Comparison of ENCODE assay signal across 9 mouse cellular contexts in the genomic region with DNA sequence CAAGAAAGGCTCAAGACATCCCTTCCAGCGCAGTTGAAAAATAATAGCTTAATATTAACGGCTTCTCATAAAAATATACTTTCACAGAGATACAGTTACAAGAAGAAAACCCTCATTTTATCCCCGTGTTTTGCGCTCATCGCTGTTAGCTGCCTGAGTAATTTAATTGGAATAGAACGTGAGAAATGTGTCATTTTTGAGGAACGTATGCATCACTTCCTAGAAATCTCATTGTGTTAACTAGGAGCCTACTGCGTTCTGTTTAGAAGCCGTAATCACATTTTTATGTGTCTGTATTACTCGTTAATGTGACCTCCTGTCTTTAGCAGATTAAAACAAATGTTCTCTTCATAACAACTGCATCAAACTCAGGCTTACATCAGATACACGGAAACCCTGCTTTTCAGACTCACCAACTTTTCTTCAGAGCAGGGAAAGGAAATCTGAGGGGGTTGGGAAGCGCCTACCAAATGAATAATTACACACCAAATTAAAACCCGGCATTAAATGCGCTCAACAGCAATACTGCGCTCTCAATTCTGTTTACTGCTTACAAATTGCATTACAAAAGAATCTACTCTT. TPM values are rescaled to one million over a fixed set of nuclear protein-coding genes. Genes with fewer than 3 reads are reported as not detected.
DNase-seq lines count a peak whose midpoint lies in the region; ATAC-seq and TF ChIP-seq lines count a peak whose summit lies in the region.
"Had no signal": no experiment of that assay in that cellular context is flagged by ENCODE, and none has a peak within 500 bp of the region (broad histone marks: within the 10 kb centered on the region; RNA-seq: fewer than 3 reads in every experiment).

No protein-coding gene starts in this region.

- no peaks in the 10 kb centered on the region for H3K36me3 ChIP-seq in megakaryocyte, embryonic 14.5 days (replicated peaks; ENCODE audit: low read length)
- H3K36me3 ChIP-seq in limb, embryonic 11.5 days (ENCODE audit: control insufficient read depth, insufficient read depth, low read length), result no peaks in the 10 kb centered on the region

- H3K27me3 ChIP-seq in megakaryocyte, embryonic 14.5 days (replicated peaks), result peaks cover 26% of the 10 kb centered on the region
- H3K27me3 ChIP-seq in limb, embryonic 11.5 days (ENCODE audit: control insufficient read depth, insufficient read depth, low read length), result peaks cover 50% of the 10 kb centered on the region

- DNase-seq in gastrocnemius, adult 2 months, result no peak
- no peak for DNase-seq in gastrocnemius, postnatal 10 days
- DNase-seq in limb, embryonic 11.5 days (ENCODE audit: low spot score), result no peak
- no peak for DNase-seq in spleen, postnatal 14 days (ENCODE audit: low spot score in 2 of 2)
- DNase-seq in thymus, postnatal 14 days, result no peak
- no peak for DNase-seq in left cerebral cortex, postnatal 25 days (ENCODE audit: low spot score in 2 of 2)

- ATAC-seq in megakaryocyte, adult 5-6 weeks (ENCODE audit: poor library complexity, severe bottlenecking), result no peak
- ATAC-seq in limb, embryonic 11.5 days (ENCODE audit: insufficient number of reproducible peaks, low FRiP score, low TSS enrichment, low read depth), result no peak

- 2% methylated on average over 15 of the region's 15 CpGs for WGBS in limb, embryonic 11.5 days

- H3K4me3 ChIP-seq in gastrocnemius, adult 2 months, result peak overlapping the region; percentile 44
- H3K4me3 ChIP-seq in megakaryocyte, embryonic 14.5 days (replicated peaks), result peak overlapping the region; percentile 88
- peak overlapping the region; percentile 28 for H3K4me3 ChIP-seq in limb, embryonic 11.5 days (ENCODE audit: low read depth, low read length)

- no peaks in the 10 kb centered on the region for H3K9me3 ChIP-seq in megakaryocyte, embryonic 14.5 days
- H3K9me3 ChIP-seq in limb, embryonic 11.5 days (ENCODE audit: control insufficient read depth, low read length), result no peaks in the 10 kb centered on the region

- H3K4me2 ChIP-seq in limb, embryonic 11.5 days (ENCODE audit: low read depth, severe bottlenecking), result peak overlapping the region; percentile 53

- peaks cover 50% of the 10 kb centered on the region for H3K4me1 ChIP-seq in megakaryocyte, embryonic 14.5 days
- H3K4me1 ChIP-seq in limb, embryonic 11.5 days (ENCODE audit: control insufficient read depth, insufficient read depth, low read length), result peaks cover 14% of the 10 kb centered on the region

- no peak for TF ChIP-seq CTCF in gastrocnemius, adult 2 months (IDR thresholded peaks at IDR 0.05)

- H3K9ac ChIP-seq in limb, embryonic 11.5 days (ENCODE audit: low read length), result no peak overlapping the region

- intact Hi-C loops in gastrocnemius, adult 2 months (cut with DNase I), result loop anchor here (5.0 kb wide), 4 partner anchors 80 to 275 kb away; no protein-coding TSS in a partner anchor
- intact Hi-C loops in left cerebral cortex, postnatal 25 days (cut with DNase I), result loop anchor here (2.0 to 5.0 kb wide), 3 partner anchors 80 to 274 kb away; no protein-coding TSS in a partner anchor

- no peak overlapping the region for H3K27ac ChIP-seq in gastrocnemius, adult 2 months
- no peak overlapping the region for H3K27ac ChIP-seq in limb, embryonic 11.5 days (replicated peaks; ENCODE audit: low read depth, low read length)

RNA-seq across cellular contexts. Expression of a gene that starts 11.5 kb away (rescaled TPM):
- total RNA-seq in gastrocnemius, adult 2 months (2021), result under 1 TPM in 1 of 2 experiments, not detected in 1; 0.56 TPM
- total RNA-seq in gastrocnemius, postnatal 10 days (2021), result not detected
- polyA plus RNA-seq in megakaryocyte, embryonic 14.5 days (2012; ENCODE audit: insufficient read depth, low replicate concordance), result 68.4 and 75.9 TPM in 2 replicates
- not detected in 2 replicates for total RNA-seq in megakaryocyte, adult 5-6 weeks (2015)
- not detected in 2 replicates for total RNA-seq in megakaryocyte, adult 5-6 weeks (2017)
- polyA plus RNA-seq in limb, embryonic 11.5 days (2014; fragmentation: Nextera tagmentation; extraction: Ambion mirVana), result 1.3 and 1.6 TPM in 2 replicates
- under 1 TPM in 1 of 2 experiments, not detected in 1; 0.44 TPM for total RNA-seq in left cerebral cortex, postnatal 25 days (2021)
- total RNA-seq: gastrocnemius, postnatal 4 days had no signal

Comparison
In these comparisons a context has a peak if more than half of its experiments do, and no peak if none do; other contexts are left out.
1. H3K4me3 ChIP-seq: peak in every context shown above with its lines; median percentile 88 in megakaryocyte, embryonic 14.5 days; 44 in gastrocnemius, adult 2 months; 28 in limb, embryonic 11.5 days.